Mouse (Mus musculus): Measurements from ENCODE around the gene Nf1.
A peak's percentile ranks its signal among the peaks of the same experiment; 100 is the strongest.

Gene Nf1

GRCm38 (mm10) chr11:79468097-79468496 is 128.6 kb downstream of the Nf1 start:
- no peak for DNase-seq

GRCm38 (mm10) chr11:79483392-79483791 is 143.9 kb downstream of the Nf1 start:
- peak in 1 of 2 experiments; percentile 19 for DNase-seq

GRCm38 (mm10) chr11:79483876-79484528 is 144.5 kb downstream of the Nf1 start:
- peak; percentile 12 to 36 for DNase-seq

GRCm38 (mm10) chr11:79484721-79485120 is 145.2 kb downstream of the Nf1 start:
- DNase-seq, result no peak

GRCm38 (mm10) chr11:79494976-79495800 is 155.7 kb downstream of the Nf1 start:
- peak in 1 of 2 experiments; percentile 15 for DNase-seq

GRCm38 (mm10) chr11:79502917-79503316 is 163.4 kb downstream of the Nf1 start:
- DNase-seq, result no peak

GRCm38 (mm10) chr11:79503845-79504244 is 164.4 kb downstream of the Nf1 start, which contains the start of gene Omg:
Gene Omg, minus strand, starts transcription at chr11:79504084.
- DNase-seq, result no peak

GRCm38 (mm10) chr11:79504506-79504905 is 165.0 kb downstream of the Nf1 start:
- DNase-seq, result no peak

- no peak for DNase-seq
Observed at GRCm38 (mm10) chr11:79511970-79512369, 172.5 kb downstream of the Nf1 start.

GRCm38 (mm10) chr11:79515331-79515730 is 175.8 kb downstream of the Nf1 start:
- DNase-seq, result no peak

- no peak for DNase-seq
Observed at GRCm38 (mm10) chr11:79515798-79516197, 176.3 kb downstream of the Nf1 start.

GRCm38 (mm10) chr11:79519299-79519698 is 179.8 kb downstream of the Nf1 start:
- DNase-seq, result no peak

GRCm38 (mm10) chr11:79519878-79520291 is 180.4 kb downstream of the Nf1 start:
- DNase-seq, result peak in 1 of 2 experiments; percentile 18

GRCm38 (mm10) chr11:79520772-79521171 is 181.3 kb downstream of the Nf1 start:
- DNase-seq, result no peak

- DNase-seq, result no peak
Observed at GRCm38 (mm10) chr11:79521930-79522329, 182.4 kb downstream of the Nf1 start.

- DNase-seq, result no peak
Observed at GRCm38 (mm10) chr11:79522944-79523343, 183.5 kb downstream of the Nf1 start.

GRCm38 (mm10) chr11:79523560-79524309 is 184.2 kb downstream of the Nf1 start, which contains the start of gene Evi2b:
Gene Evi2b, minus strand, starts transcription at chr11:79523762.
- no peak for DNase-seq

GRCm38 (mm10) chr11:79524310-79524575 is 184.8 kb downstream of the Nf1 start:
- DNase-seq, result no peak

GRCm38 (mm10) chr11:79526549-79526948 is 187.1 kb downstream of the Nf1 start:
- DNase-seq, result no peak

- peak in 1 of 2 experiments; percentile 15 for DNase-seq
Observed at GRCm38 (mm10) chr11:79527015-79527738, 187.7 kb downstream of the Nf1 start.

- DNase-seq, result peak; percentile 38 to 44
Observed at GRCm38 (mm10) chr11:79527739-79528384, 188.4 kb downstream of the Nf1 start.

GRCm38 (mm10) chr11:79528601-79529000 is 189.1 kb downstream of the Nf1 start:
- no peak for DNase-seq

Measured in lung, adult 18-20 months (tissue).